Mouse (Mus musculus) spleen, adult 10 weeks (tissue): ENCODE data around the gene Myh4. TPM values are rescaled to one million over a fixed set of nuclear protein-coding genes. Genes with fewer than 3 reads are reported as not detected.

Experiments used
- polyA plus RNA-seq: library from polyadenylated mRNA; stranded (reverse); fragments of 350-450 nt; fragmentation: Illumina TruSeq; extraction: RNeasy Lipid Tissue Mini Kit (QIAGEN cat#74804); gene quantifications from one replicate; pipeline ENCODE4 v1.2.3, GENCODE M21; 2015; ENCODE audit warnings: low replicate concordance; ENCODE audit not compliant: insufficient read depth

Myh4 gene
- polyA plus RNA-seq: not detected

DNA sequence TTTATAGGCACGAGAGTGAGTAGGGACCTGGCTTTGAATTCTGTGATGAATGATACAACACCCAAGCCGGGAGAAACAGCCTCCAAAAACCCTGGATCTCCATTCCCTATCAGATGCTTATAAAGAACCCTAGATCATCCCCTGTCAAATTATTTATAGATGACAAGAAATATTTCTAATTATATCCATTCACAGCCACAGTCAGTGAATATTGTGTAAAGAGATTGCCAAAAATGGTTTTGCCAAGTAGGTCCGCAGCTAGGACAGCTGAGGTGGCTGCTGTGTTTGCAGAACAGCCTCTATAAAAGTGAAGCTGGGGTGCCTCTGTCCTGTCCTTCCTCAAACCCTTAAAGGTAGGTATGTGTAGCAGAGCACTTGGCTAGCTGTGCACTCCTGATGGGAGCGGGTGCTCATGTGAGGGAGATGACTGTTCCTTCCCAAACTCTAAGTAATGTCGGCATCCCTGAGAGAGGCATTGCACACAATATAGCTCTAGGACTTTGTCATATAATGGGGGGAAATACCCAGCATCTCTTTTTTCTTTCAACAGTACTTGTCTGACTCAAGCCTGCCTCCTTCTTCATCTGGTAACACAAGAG is at the start of gene Myh4:
Gene Myh4 (plus strand): TSS at position 549 of the 599 bp plus-strand sequence.

DNA sequence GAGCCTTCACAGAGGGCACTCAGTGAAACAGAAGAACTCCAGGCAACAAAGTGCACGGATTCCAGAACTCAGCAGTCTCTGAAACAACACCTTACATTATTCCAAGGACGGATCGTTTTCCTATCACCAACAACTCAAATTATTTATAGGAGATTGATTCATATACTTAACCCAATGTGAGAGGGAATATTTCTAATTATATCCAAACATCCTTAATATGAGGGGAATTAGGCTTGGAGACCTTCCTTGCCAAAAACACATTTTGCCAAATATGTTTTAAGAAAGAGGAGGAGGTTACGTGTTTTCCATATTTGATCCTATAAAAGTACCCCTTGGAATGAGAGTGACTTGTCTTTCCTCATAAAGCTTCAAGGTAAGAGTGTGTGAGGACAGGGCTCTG is 38.1 kb upstream of the Myh4 start, which contains the start of gene Myh1:
Gene Myh1 (plus strand): TSS at position 301 of the 400 bp plus-strand sequence.

DNA sequence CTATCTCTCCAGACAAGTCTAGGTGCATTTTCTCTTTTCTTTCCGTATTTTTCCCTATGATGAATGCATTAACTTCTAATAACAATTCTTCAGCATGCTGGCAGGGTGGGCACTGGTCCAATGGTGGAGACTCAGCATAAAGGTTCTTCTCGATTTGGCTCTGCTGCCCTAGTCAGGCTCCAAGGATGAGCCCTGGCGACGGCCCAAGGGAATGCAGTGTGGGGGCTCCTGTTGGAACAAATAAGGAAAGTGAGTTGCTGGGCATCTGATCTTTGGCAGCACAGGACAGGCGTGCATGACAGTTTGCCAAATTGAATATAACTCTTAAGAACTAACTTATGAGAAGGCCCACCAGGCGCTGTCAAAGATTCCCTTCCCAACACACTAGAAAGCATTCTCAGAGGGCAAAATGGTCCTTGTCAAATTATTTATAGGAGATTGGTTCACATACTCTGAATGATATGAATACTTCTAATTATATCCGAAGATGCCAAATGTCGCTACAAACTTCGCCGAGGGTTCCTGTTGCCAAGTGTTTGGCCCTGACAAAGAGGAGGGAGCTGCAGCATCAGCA is 38.9 kb downstream of the Myh4 start, which contains the start of gene Myh8:
Gene Myh8 (plus strand): TSS at position 524 of the 574 bp plus-strand sequence.

Other genes with a start within 250 kb of the Myh4 start
- 2.8 TPM for gene Tmem220, start 212.9 kb upstream of the Myh4 start, polyA plus RNA-seq
- gene Adprm, start 185.4 kb upstream of the Myh4 start, polyA plus RNA-seq: 58.2 TPM
- gene Sco1, start 185.4 kb upstream of the Myh4 start, polyA plus RNA-seq: 11.8 TPM
- not detected for gene Myh3, start 159.7 kb upstream of the Myh4 start, polyA plus RNA-seq
- not detected for gene Myh2, start 67.0 kb upstream of the Myh4 start, polyA plus RNA-seq
- 0.39 TPM for gene Myh1, start 38.0 kb upstream of the Myh4 start, polyA plus RNA-seq
- gene Myh8, start 39.1 kb downstream of the Myh4 start, polyA plus RNA-seq: 0.11 TPM
- 0.11 TPM for gene Myh13, start 83.6 kb downstream of the Myh4 start, polyA plus RNA-seq
- 9.6 TPM for gene Gas7, start 217.4 kb downstream of the Myh4 start, polyA plus RNA-seq